Mouse (Mus musculus): ENCODE measurements around the gene 2210408I21Rik.
"Not testable (repeated sequence)": the region's sequence is repeated elsewhere in the genome, so short reads cannot be mapped to it uniquely, and the experiment has no call there.

The 2210408I21Rik gene

DNA sequence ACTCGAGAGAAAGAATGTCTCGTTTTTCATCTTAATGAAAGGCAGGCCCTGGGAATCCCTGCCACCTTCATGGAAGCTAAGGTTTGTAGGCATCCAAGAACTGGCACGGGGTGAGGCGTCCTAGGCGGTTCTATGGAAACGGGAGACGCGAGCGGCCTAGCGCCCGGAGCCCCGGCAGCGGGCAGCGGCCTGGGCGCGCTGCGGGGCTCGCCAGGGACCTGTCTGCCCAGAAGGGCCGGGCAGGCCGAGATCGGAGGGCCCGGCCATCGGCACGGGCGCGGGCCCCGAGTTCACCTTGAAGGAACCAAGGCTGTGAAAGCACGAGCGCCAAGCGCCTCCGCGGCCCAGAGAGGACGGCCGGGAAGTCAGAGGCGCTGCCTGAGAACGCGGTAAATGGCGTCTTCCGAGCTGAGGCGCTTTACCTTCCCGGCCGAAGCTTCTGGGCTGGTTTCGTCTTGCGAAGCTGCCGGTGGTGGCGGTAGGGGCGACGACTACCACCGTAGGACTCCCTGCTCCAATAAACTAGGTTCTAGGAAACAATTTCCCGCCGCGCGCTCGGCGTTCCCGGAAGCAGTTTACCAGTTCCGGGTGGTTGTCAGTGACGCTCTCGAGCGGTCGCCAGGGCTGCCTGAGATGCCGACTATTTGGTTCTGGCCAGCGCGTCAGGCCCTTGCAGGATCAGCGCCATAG, at the start of gene 2210408I21Rik, which contains the start of gene Slf1:
2210408I21Rik (plus strand) TSS at position 610 of the 690 bp plus-strand sequence.
Slf1 (minus strand) TSS at position 543 of the 690 bp plus-strand sequence.
- peak; percentile 81 for DNase-seq

DNA sequence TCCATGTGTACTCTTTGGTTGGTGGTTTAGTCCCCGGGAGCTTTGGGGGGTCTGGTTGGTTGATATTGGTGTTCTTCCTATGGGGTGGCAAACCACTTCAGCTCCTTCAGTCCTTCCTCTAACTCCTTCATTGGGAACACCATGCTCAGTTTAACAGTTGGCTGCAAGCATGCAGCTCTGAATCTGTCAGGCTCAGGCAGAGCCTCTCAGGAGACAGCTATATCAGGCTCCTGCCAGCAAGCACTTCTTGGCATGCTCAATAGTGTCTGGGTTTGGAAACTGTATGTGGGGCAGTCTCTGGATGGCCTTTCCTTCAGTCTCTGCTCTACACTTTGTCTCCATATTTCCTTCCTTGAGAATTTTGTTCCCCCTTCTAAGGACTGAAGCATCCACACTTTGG, 42.5 kb upstream of the 2210408I21Rik start:
- not testable (repeated sequence) for DNase-seq

DNA sequence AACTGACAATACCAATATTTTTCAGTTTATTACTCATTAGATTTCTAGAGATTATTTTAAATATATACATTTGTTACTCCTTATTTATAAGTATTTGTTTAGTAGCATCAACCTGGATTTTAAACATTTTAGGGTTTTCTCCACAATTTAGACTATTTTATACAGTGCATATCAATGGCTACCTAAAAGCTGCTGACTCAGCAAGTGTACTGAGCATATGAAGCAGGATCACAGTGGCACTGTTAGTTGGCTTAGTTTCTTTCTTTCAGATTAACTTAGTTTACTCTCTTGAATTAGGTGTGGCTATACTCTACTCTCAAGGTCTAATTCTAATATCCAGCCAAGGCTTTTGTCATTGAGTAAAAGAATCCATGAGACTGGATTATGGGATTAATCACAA, 27.6 kb upstream of the 2210408I21Rik start:
- DNase-seq, result no peak

DNA sequence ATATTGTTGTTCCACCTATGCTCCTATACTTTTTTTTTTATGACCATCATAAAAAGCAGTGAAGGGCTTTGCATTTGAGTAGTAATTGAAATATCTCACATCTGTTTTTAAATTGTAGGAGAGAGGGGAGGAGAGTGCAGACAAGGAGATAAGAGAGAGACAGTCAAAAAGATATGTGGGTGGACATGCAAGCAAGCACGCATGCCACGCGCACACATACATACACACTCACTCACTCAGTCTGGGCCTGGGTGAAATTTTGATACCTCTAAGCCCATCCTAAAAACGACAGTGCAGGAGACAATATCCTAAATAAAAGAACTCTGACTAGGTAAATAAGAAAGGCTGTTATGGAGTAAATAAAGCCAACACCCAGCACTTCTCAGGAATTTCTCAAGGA, 16.6 kb upstream of the 2210408I21Rik start:
- no peak for DNase-seq

DNA sequence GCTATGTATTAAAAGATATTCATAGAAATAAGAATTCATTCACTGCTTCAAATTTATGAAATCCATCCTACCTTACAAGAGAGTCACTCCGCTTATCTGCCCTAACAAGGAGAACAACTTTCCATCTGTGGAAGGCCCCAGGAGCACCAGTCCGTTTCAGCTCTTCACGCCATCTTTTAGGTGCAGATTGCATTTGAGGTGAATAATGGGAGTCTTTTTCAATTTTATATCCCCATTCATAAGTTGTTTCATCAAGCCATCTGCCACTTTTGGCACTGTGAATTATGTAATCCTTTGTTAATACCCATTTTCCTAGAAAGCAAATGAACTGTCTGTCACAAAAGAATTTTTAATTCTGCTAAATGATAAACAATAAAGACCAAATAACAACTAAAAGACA, 10.2 kb upstream of the 2210408I21Rik start:
- DNase-seq, result no peak

DNA sequence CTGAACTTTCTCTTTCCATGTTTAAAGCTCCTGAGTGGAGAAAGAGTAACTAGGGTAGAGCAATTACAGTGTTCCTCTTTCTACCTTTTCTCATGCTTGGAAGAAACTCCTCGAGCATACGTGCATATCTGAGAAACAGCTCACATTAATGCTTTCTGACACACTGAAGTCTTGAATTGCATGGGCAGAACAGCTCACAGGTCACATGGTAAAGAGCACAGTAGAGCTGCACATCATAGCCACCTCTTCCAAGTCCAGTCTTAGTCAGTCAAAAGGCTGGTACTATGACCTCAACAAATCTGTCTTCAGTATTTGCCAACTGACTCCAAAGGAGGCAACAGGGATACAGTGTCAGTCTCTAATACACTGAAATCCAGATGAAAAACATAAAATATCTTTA, 7.1 kb upstream of the 2210408I21Rik start:
- no peak for DNase-seq

DNA sequence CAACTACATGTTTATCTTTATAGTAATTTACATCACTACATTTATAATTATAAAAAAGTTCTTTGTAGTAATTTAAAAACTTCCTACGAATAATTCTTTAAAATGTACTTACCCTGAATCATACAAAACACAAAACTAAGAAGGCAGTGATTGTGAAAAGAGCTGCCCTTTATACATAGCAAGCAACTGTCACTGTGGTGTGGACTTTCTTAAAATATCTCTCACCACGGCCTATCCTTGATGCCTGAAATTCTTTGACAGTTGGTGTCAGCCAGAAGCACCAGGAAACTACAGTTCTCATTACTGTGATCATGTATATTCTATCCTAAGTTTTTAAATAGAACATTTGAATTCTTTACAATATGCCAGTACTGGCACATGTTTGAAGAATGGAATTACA, 4.2 kb upstream of the 2210408I21Rik start:
- DNase-seq, result no peak

DNA sequence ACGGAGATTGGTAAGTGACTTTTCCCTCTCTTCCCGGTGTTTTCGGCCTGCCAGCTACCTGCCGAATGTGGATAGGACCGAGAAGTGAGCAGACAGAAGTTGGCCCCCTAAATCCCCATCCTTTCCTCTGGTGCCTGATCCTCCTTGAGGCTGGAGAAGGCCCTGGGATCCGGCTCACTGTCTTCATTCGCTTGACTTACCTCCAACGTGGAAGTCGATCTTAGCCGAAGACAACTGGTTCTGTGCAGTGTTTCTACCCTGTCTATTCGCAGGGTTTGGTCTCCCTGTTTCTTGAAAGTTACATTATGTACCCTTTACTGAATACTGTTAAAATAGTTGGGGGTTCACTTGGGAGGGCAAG, 261 bp downstream of the 2210408I21Rik start:
- no peak for DNase-seq

DNA sequence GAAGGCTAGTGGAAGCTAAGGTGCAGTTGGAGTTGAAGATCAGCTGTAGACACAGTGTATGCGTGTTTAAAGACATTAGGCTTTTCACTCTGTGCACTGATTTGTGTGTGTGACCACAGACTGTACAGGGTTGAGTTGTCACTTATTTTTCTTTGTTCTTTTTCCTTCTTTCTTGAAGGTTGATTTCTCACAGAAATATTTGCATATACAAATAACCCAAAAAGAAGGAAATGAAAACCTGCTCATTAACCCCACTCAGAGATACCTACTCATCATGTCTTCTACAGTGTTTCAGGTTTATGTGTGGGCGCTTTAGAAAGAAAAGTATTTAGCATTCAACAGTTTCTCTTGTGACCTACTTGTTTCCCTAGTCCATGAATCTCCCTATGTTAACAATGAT, 5.5 kb downstream of the 2210408I21Rik start:
- no peak for DNase-seq

DNA sequence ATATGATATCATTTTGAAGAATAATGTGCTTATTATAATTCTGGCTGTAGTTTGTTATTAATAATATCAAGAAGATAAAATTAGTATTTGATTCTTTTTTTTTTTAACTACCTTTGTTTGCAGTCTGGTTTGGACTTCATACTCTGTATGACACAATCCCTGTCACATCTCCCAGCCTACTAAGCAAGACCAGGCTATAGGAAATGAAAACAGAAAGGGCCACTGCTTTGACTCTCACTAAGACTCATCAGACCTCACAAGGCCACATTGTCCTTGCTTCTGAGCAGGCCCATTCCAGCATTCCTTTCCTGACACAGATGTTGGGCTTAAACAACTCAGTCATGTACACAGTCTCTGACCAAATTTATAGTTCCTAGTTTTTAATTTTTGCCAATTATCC, 42.6 kb downstream of the 2210408I21Rik start:
- DNase-seq, result no peak

DNA sequence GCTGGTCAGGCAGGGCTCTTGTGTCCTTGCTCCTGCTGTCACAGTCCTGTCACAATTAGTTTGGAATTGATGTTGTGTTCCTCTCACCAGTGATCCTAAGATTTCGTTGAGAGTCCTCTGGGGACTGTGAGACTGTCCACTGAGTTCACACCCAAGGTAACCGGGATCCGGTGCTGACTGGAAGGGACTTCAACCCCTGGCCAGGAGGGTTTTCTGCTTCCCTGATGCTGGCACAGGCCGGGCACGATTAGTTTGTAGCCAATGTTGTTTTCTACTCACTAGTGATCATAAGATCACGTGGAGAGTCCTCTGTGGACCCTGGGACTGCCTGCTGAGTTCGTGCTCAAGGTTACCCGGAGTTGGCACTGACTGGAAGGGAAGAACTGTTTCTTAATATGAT, 55.3 kb downstream of the 2210408I21Rik start:
- DNase-seq, result no peak

DNA sequence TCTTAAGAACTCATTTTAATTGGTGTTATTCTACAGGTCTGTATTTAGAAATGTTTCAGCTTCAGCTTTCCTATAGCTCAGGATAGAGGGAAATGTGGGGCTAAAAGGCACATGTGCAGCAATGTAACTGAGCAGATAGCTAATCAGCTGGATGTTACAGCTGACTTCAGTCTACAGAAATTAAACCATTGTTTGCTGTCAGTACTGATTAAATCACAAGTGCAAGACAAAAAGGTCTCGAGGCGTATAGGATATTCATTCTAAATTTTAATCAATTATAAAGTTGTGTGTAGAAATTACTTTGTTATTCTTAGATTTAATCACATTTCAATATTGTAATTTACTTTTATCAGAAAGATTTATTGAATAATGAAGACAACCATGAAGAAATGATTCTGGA, 56.9 kb downstream of the 2210408I21Rik start:
- no peak for DNase-seq

DNA sequence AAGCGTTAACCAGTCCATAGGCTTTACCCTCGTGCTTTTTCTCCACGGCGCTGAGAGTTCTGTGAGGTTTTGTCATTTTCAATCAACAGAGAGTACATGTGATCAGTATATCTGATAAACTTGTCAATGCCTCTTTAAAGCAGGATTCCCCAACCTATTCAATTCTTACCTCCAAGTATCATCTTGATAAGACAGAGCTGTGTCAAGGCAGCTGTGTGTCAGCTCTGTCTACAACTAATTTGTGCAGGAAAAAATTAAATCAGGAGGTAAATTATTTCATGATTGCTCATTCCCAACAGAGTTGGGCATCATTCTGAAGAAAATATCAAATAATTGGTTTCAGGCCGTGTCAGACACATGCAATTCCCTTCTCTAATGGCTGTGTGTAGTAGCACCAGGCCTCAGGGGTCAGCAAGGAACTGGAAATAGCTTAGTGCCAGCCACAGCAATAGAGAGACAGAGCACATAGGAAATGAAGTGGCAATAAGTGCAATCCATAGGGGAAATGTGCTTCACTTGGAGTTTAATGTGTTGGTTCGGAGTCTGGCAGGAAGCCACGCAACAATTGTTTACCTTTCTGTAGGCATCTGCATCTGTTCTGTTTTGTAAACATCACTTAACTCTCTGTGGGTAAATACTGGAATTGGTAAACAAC, 73.6 kb downstream of the 2210408I21Rik start:
- DNase-seq, result no peak

DNA sequence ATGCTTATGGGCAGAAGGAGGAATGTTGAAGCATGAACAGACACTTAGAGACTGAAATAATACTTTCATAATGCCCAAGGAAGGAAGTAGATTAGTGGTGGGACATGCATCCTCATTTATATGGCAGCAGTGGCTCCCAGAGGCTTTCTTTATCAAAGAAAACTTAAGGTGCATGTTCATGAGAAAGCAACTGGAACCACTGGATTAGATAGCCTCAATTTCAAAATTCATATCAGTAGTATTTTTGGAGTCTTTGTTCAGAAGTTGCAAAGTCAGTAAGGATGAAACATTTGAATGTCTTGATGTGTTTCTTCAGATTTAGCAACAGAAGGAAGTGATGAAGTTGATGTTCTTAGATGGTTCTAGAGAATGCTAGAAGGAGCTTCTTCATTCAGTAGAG, 77.9 kb downstream of the 2210408I21Rik start:
- DNase-seq, result no peak

DNA sequence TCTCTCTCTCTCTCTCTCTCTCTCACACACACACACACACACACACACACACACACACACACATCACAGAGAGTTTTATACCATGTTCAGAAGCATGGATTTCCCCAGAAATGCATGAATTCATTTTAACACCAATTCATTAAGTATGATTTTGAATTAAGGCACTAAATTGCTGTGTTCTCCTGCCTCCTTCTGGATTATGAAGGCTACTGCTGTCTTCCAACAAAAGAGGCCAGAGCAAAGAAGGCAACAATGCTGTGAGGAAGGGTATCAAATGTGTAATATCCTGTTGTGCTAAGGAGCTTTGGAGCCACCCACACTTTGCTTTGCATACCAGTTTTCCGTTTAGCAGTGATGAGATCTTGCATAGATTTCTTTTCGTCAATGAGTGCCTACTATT, 80.1 kb downstream of the 2210408I21Rik start:
- DNase-seq, result no peak

DNA sequence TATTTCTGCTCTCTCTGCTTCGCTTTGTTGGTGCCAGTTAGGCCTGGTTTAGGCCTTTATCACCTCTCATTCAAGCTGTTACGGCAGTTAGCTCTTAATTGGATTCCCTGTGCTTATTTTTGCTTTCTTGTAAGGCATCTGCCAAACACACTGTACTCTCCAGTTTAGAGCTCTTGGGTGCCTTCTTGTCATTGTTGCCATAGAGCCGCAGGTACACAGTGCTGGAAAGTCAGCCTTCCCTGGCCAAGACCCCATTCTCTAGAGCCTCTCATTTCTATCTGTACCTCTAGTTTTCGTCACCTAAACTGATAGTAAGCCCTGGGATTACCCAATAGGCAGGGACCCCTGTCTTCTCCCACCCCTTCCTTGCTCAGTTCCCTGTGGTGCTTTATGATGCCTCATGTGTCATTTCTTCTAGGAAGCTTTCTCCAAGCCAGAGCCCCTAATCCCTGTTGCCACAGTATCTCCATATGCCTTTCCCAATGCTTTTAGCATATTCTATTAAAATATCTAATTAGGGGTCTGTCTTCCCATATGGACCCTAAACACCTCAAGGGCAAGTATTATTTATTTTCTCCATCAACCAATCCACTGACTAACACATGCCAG, 82.4 kb downstream of the 2210408I21Rik start:
- DNase-seq, result no peak

DNA sequence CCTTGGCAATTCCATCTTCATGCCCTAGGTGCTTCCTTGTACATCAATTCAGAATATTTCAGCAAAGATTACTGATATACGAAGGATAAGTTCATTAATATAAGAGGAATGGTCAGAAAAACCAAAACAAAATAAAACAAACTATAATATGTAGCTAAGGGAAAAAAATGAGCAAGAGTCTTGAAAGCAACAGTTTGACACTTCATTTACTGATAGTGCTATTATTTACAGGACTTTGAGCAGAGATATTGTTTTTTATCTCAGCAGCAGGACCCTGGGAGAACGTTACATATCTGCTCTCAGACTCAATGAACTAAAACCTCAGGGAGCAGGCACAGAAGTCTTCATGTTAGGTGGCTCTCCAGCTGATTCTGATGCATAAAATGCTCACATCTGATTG, 85.7 kb downstream of the 2210408I21Rik start:
- DNase-seq, result no peak

DNA sequence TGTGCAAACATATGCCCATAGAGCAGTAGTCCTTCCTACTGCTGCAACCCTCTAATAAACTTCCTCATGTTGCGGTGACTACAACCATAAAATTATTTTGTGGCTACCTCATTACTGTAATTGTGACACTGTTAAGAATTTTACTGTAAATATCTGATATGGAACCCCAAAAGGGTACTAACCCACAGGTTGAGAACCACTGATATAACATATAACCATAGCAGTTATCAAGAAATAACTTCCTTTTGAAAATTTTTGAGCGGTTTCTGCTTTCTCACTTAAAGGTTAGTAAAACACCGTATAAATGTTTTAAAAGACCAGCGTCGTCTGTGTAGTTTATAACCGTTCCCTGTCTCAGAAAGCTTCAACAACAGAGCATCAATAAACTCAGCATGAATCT, 121.2 kb downstream of the 2210408I21Rik start:
- DNase-seq, result no peak

DNA sequence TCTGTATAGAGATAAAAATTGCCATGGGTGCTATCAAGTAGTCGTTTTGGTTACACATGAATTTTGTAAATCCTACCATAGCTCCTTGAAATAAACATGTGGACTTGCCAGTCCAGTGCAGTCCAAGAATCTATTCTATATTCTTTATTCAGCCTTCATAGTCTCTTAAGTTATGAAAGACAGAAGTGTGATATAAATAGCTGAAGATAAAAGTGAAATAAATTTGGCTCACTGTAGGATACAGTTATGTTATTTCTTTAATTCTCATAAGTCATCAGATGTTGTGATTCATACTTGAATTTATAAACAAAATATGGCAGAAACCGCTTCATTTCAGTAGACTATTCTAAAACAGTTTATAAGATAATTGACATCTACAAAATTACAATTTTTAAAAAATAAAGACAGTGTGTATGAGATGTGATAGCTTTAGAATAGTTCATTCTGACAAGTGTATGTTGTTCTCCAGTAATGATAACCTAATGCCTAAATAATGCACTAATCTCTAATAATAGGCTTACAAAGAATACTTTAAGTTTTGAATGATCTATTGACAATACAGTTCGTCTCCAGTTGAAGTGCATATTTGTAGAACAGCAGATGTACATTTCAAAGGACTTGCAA, 127.5 kb downstream of the 2210408I21Rik start:
- DNase-seq, result no peak

DNA sequence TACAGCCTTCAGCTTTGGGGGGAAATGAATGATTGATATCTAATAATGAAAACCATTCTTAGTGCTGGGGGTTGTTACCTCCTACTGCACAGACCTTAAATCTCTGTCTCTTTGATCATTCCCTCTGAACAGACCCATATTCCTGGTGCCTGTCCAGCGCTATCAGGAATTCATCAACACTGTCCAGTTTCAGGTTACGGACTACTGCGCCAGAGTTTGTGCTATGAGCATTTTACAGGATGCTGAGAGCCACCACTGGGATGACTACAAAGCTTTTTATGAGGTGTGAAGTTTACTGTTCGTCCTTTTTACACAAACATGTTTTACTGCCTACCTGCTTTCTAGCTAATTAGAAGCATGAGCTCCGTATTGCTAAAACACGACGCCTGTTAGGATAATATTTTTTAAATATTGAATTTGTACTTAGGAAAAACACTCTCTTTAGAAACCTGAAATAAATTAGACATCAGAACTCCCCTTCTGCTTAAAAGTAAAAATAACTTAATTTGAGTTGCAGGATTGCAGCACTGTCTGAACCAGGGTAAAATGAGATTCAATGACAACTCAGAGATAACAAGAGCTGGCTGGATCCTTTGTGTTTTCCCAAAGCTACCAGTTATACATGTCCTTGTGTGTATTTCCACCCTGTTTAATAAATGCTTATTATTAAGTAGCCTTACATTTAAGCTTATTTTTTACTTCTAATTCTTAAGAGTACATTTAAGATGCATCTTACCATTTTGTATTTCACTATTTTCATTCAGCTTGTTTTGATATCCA, 128.2 kb downstream of the 2210408I21Rik start:
- no peak for DNase-seq

DNA sequence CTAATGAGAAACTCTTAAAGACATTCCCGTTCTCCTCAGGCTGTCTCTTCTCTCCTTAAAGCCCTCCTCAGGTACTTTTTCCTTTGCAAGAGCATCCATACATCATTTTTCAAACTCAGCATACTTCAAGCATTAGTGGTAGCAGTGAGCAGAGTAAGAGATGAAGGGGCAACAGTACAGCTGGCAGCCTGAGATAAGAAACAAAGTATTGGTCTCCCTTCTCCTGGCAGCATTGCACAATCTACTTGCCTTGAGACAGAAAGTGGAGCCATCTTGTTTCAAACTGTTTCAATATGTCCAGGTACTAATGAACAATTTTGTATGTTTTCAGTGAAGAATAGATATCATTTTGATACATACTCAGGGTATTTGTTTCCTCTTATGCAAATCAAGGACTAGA, 129.1 kb downstream of the 2210408I21Rik start:
- no peak for DNase-seq

DNA sequence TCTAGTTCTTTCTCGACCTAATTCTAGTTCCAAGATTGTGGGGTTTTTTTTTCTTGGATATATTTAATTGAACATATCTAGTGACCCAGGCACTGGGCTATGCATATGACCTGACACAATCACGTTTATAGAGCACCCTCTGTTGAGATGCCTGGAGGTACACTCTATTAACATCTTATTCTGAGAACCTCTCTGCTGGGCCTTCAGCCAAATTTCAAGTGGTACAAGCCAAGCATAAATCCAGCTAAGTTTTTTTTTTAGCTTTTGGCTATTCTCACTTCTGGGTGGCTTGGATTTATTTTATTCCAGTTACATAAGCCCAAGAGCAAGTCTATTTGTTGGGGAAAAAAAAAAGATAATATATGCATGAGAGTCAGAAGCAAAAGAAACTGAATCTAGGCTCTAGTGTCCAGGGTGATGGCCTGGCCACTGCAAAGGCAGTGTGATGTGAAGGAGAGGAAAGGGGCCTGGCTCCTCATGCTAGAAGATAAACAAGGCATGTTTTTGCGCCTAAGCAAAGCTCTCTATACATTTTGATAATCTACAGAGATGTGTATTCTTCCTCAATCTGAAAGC, 139.9 kb downstream of the 2210408I21Rik start:
- DNase-seq, result no peak
